Mouse (Mus musculus) midbrain, embryonic 16.5 days (tissue): ENCODE results near the gene Sdccag8. TPM values are rescaled to one million over a fixed set of nuclear protein-coding genes. Genes with fewer than 3 reads are reported as not detected.

Experiments used
- ATAC-seq: fragments of 200-750 bp; cut with Nextera tagmentation; 2 replicates; pipeline ENCODE4 v1.8.0; 2017; ENCODE audit warnings: moderate TSS enrichment
- H3K27ac ChIP-seq: fragments of 300-500 bp; sonication (generic); 2 replicates; pipeline ENCODE4 v1.5.1; 2014; ENCODE audit warnings: mild to moderate bottlenecking, low read length, mixed read lengths
- H3K27me3 ChIP-seq: fragments of 300-500 bp; sonication (generic); 2 replicates; pipeline ENCODE4 v1.6.1; 2014; ENCODE audit warnings: low read depth, low read length, mixed read lengths; ENCODE audit not compliant: control insufficient read depth, insufficient read depth
- H3K36me3 ChIP-seq: fragments of 300-500 bp; sonication (generic); 2 replicates; pipeline ENCODE4 v1.6.1; 2014; ENCODE audit warnings: mild to moderate bottlenecking, low read length, moderate library complexity, mixed read lengths; ENCODE audit not compliant: control insufficient read depth, insufficient read depth
- H3K4me1 ChIP-seq: fragments of 300-500 bp; sonication (generic); 2 replicates; pipeline ENCODE4 v1.6.1; 2014; ENCODE audit warnings: mild to moderate bottlenecking, low read length, mixed read lengths; ENCODE audit not compliant: control insufficient read depth, insufficient read depth
- H3K4me2 ChIP-seq: fragments of 300-500 bp; sonication (generic); 2 replicates; pipeline ENCODE4 v1.6.1; 2014; ENCODE audit warnings: mild to moderate bottlenecking, low read length, mixed read lengths
- H3K4me3 ChIP-seq: fragments of 300-500 bp; sonication (generic); 2 replicates; pipeline ENCODE4 v1.5.1; 2014; ENCODE audit warnings: low read depth, mild to moderate bottlenecking, low read length, moderate library complexity, mixed read lengths
- H3K9ac ChIP-seq: fragments of 300-500 bp; sonication (generic); 2 replicates; pipeline ENCODE4 v1.6.1; 2014; ENCODE audit warnings: low read depth, low read length, mixed read lengths
- H3K9me3 ChIP-seq: fragments of 300-500 bp; sonication (generic); replicated peaks from 2 replicates; pipeline ENCODE4 v1.6.1; 2014; ENCODE audit warnings: mild to moderate bottlenecking, low read length, mixed read lengths; ENCODE audit not compliant: control insufficient read depth, poor library complexity, severe bottlenecking
- WGBS: fragments of 180-500 bp; shearing (Covaris S2); extraction: QIAGEN DNeasy Blood & Tissue Kit; methylation state at CpG from one replicate; pipeline ENCODE4 v1.1.7; 2014; 5-methylcytosine and 5-hydroxymethylcytosine counted together
- polyA plus RNA-seq: library from polyadenylated mRNA; unstranded; fragments of >200 nt; fragmentation: Nextera tagmentation; extraction: Ambion mirVana; gene quantifications from 2 replicates; pipeline ENCODE4 v1.2.1, GENCODE M21; 2015

The Sdccag8 gene
- polyA plus RNA-seq, 1 experiment from 2014 or later = 27.4 TPM

DNA sequence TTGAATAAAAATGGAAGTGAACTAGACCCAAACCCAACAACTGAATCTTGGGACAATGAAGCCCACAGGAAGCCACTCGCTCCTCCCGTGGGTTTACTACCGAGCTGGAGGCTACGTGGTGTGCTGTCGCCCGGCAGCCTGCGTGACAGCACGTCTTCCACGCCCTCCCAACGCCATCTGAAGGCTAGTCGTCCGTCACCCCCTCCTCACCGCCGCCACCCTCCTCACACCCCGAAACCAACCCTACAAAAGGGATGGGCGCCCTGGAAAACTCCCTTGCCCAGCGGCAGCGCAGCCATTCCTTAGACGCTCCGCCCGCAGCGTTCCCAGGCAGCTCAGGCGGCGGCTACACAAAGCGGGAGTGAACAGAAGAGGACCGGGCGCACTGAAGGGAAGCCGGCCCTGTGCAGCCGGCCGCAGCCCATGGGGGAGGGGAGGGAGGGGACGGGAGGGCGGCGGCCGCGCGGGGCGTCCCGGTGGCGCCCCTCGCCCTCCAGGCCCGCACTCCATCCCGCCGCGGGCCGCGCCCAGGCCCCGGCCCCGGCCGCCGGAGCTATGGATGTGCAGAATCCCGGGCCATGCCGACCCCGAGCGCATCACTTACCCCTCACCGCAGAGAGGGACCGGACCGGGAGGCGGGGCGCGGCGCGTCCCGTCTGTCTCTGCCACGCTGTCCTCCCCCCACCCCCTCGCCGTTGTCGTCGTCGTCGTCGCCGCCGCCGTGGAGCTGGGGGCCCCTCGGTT lies 996 bp upstream of the Sdccag8 start:
- Histone ChIP-seq H3K27ac (peak overlapping the region; percentile 99), H3K36me3 (no peaks in the 10 kb centered on the region), H3K27me3 (no peaks in the 10 kb centered on the region), H3K9ac (peak overlapping the region; percentile 99), H3K4me2 (peak overlapping the region; percentile 71), H3K9me3 (no peaks in the 10 kb centered on the region), H3K4me3 (peak overlapping the region; percentile 91), H3K4me1 (peaks cover 29% of the 10 kb centered on the region)
- WGBS = 0% methylated on average over 44 of the region's 75 CpGs
- peak; percentile 63 for ATAC-seq

DNA sequence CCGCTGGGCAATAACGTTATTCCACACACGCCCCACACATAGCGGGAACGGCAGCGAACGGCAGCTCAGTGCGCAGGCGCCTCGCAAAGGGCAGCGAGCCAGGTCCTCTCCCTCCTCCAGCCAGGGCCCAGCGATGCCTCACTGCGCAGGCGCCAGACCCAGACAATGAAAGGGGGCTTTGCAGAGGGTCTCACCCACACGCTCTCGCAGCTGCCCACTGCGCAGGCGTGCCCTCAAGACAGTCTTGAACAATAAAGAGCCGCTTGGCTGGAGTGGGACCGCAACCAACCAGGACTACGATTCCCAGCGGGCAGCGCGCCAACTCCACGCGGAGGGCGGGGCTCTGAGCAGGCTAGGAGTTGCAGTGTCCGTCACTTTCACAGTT lies 432 bp upstream of the Sdccag8 start, which contains the start of gene Cep170:
TSS of gene Cep170 (minus strand) at position 32 of the 385 bp plus-strand sequence.
- Histone ChIP-seq H3K27ac (peak within 1 kb of the TSS; percentile 99), H3K36me3 (no peaks in the 10 kb centered on the region), H3K9ac (peak within 1 kb of the TSS; percentile 99), H3K4me2 (peak within 1 kb of the TSS; percentile 71), H3K27me3 (no peaks in the 10 kb centered on the region), H3K4me3 (peak within 1 kb of the TSS; percentile 91), H3K4me1 (peaks cover 25% of the 10 kb centered on the region), H3K9me3 (no peaks in the 10 kb centered on the region)
- 0% methylated on average over 27 of the region's 28 CpGs for WGBS
- ATAC-seq = peak; percentile 97

DNA sequence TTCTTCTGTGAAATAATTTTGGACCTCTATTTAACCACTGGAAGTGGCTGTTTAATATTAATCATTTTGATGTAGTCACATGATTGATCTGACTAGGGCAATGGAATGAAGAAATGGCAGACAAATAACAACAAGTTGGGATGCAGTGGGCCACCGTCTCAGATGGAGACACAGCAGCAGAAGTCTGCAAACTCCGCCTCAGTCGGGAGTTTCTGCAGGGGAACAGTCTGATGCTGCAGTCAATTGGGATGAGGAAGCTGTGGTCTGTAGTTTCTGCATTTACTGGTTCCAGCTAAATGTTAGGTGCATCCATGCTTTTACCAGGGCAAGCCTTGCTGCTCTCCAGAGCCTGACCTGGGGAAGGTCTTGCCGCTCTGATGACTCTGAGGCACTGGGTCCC lies 2.3 kb downstream of the Sdccag8 start:
- WGBS = 88% methylated on average over 4 of the region's 4 CpGs
- Histone ChIP-seq H3K4me1 (peaks cover 9% of the 10 kb centered on the region), H3K36me3 (no peaks in the 10 kb centered on the region), H3K27me3 (no peaks in the 10 kb centered on the region; the same call in 1 of the 2 replicates), H3K9ac (no peak overlapping the region), H3K27ac (no peak overlapping the region), H3K4me3 (no peak overlapping the region), H3K9me3 (no peaks in the 10 kb centered on the region), H3K4me2 (no peak overlapping the region)
- ATAC-seq = no peak

DNA sequence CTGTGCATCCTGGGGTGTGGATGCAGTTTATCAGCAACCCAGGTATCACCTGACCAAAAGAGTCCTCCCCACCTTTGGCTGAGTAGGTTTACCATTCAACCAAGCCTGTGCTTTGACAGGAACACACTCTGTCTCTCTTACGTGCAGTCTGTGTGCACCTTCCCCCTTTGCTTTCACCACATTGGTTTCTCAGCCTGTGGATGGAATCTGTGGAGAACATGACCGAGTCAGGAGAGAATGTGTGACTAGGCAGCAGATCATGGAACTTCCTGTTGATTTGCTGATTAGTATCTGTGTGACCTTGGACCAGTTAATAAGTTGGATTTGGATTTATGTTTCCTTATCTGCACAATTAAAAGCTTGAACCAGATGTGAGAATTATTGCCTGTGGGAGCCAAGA lies 3.7 kb downstream of the Sdccag8 start:
- Histone ChIP-seq H3K27ac (no peak overlapping the region), H3K36me3 (no peaks in the 10 kb centered on the region), H3K4me3 (no peak overlapping the region), H3K27me3 (no peaks in the 10 kb centered on the region; the same call in 1 of the 2 replicates), H3K4me2 (no peak overlapping the region), H3K9ac (no peak overlapping the region), H3K9me3 (no peaks in the 10 kb centered on the region), H3K4me1 (peaks cover 11% of the 10 kb centered on the region)
- ATAC-seq = no peak
- WGBS = 92% methylated on average over 2 of the region's 2 CpGs

DNA sequence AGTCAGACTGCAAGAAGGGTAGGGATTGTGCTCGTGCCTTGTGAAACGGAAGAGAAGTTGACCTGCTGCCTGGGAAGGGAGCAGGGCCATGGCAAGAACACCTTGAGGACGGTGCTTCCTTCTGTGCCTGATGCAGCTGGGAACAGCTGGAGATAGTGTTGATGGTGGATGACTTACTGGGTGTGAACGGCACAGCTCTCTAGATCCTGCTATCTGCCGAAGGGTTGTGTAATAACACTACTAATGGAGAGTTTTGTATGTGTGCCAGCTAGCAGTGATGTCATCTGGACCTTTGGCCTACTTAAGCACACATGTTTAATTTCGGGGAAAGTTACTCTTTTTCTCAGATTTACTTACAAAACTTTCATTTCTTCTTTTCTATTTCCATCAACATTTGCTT lies 4.3 kb downstream of the Sdccag8 start:
- H3K4me1 ChIP-seq = peaks cover 11% of the 10 kb centered on the region
- H3K4me2 ChIP-seq = no peak overlapping the region
- no peak overlapping the region for H3K27ac ChIP-seq
- H3K9me3 ChIP-seq = no peaks in the 10 kb centered on the region
- no peak overlapping the region for H3K9ac ChIP-seq
- no peaks in the 10 kb centered on the region for H3K36me3 ChIP-seq
- no peaks in the 10 kb centered on the region; the same call in 1 of the 2 replicates for H3K27me3 ChIP-seq
- 74% methylated on average over 6 of the region's 6 CpGs for WGBS
- no peak overlapping the region for H3K4me3 ChIP-seq
- no peak for ATAC-seq

DNA sequence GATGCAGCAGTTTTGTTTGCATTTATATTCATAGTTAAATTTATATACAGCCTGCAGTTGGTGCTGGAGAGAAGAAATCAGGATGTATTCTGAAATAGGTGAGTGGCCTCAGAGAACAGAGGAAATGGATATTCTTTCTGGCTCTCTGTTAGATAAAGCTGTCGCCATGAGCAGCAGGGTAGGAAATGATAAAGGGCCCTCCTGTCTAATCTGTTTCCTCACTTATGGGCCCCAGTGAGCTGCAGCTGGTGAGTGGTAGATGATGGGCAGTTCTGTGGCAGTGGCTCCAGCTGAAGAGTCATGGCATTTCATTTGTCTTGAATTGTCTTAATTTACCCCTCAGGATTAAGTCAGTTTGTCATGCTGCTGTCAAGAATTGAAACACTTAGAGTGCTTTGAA lies 7.5 kb downstream of the Sdccag8 start:
- no peak overlapping the region for H3K4me2 ChIP-seq
- ATAC-seq = no peak
- no peaks in the 10 kb centered on the region for H3K36me3 ChIP-seq
- H3K27me3 ChIP-seq = no peaks in the 10 kb centered on the region; the same call in 1 of the 2 replicates
- no peak overlapping the region for H3K4me3 ChIP-seq
- 28% methylated on average over 1 of the region's 1 CpGs for WGBS
- H3K9me3 ChIP-seq = no peaks in the 10 kb centered on the region
- H3K27ac ChIP-seq = no peak overlapping the region
- H3K9ac ChIP-seq = no peak overlapping the region
- peaks cover 3% of the 10 kb centered on the region for H3K4me1 ChIP-seq

DNA sequence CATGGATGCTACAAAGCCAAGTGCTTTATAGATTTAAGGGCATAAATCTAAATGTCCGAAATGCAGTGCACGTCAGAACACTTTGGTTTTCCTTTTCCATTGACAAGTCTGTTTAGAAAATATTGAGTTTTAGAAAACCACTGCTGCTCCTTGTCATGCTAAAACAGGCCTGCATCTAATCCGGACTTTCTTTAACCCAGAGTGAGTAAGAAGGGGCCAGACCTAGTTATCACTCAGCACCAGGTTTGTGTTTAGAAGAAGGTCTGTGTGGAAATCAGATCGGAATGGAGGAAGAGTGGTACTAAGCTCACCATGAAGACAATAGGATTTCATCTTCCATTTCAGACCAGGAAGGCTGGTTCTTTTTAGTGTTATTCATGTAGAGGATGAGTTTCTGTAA lies 8.5 kb downstream of the Sdccag8 start:
- Histone ChIP-seq H3K36me3 (no peaks in the 10 kb centered on the region), H3K4me1 (peaks cover 3% of the 10 kb centered on the region), H3K4me3 (no peak overlapping the region), H3K9me3 (no peaks in the 10 kb centered on the region), H3K9ac (no peak overlapping the region), H3K4me2 (no peak overlapping the region), H3K27ac (no peak overlapping the region), H3K27me3 (no peaks in the 10 kb centered on the region; the same call in 1 of the 2 replicates)
- ATAC-seq = no peak
- WGBS = 91% methylated on average over 4 of the region's 4 CpGs

DNA sequence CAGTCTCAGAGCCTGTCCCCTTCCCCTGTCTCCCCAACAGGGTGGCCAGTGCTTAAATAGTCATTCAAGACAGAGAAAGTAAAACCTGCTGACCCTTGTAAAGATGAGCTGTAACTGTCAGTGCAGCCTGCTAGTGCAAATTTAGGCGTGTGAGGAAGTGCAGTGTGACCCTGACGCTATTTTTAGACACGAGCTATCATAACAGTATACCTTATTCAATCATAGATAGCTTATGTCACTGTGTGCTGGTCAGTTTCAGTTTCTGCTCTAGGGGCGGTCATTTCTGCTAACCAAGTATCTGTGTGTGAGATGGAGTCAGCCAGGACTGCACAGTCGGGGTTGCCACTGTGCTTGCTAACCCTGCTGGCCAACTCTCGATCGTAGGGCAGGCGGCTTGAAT lies 9.4 kb downstream of the Sdccag8 start:
- no peaks in the 10 kb centered on the region for H3K9me3 ChIP-seq
- no peaks in the 10 kb centered on the region; the same call in 1 of the 2 replicates for H3K27me3 ChIP-seq
- H3K36me3 ChIP-seq = no peaks in the 10 kb centered on the region
- peaks cover 3% of the 10 kb centered on the region for H3K4me1 ChIP-seq
- H3K27ac ChIP-seq = no peak overlapping the region
- WGBS = 91% methylated on average over 8 of the region's 8 CpGs
- H3K4me3 ChIP-seq = no peak overlapping the region
- no peak overlapping the region for H3K9ac ChIP-seq
- ATAC-seq = no peak
- no peak overlapping the region for H3K4me2 ChIP-seq

DNA sequence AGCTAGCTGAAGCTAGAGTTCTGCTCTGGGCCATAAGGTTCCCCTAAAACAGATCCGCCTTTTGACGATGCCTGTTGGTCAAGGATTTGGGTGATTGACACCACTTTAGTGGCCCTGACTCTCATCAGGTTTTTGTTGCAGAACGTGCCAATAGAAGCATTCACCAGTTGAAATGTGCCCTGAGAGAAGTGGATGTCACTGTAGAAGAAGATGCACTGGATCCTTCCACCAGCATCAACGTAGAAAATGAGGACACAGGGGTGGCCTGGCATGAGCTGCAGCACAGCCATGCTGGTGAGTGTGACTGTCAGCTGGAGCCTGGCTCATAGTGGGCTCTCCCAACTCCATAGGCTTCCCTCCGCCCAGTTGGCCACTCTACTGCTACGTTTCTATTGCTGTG lies 10.2 kb downstream of the Sdccag8 start:
- Histone ChIP-seq H3K27me3 (no peaks in the 10 kb centered on the region; the same call in 1 of the 2 replicates), H3K4me1 (peaks cover 3% of the 10 kb centered on the region), H3K4me3 (no peak overlapping the region), H3K4me2 (no peak overlapping the region), H3K9ac (no peak overlapping the region), H3K36me3 (no peaks in the 10 kb centered on the region), H3K9me3 (no peaks in the 10 kb centered on the region), H3K27ac (no peak overlapping the region)
- WGBS = 81% methylated on average over 6 of the region's 6 CpGs
- ATAC-seq = no peak
